Mouse (Mus musculus): Measurements from ENCODE around the gene 1600014C23Rik. TPM values are rescaled to one million over a fixed set of nuclear protein-coding genes. Genes with fewer than 3 reads are reported as not detected.

The 1600014C23Rik gene
- total and polyA plus RNA-seq, 2 experiments from 2014 or later, result 0.67 TPM; not detected in 1

GRCm38 (mm10) chr17:45742371-45743147, 8.9 kb upstream of the 1600014C23Rik start:
- Histone ChIP-seq H3K36me3 (ENCODE audit: insufficient read depth, low read length) (no peaks in the 10 kb centered on the region), H3K9ac (replicated peaks; ENCODE audit: low read length, poor library complexity, severe bottlenecking) (no peak overlapping the region), H3K4me1 (ENCODE audit: insufficient read depth, low read length) (no peaks in the 10 kb centered on the region), H3K4me2 (ENCODE audit: low read depth, low read length, poor library complexity, severe bottlenecking) (no peak overlapping the region), H3K27ac (ENCODE audit: low read depth, low read length) (no peak overlapping the region), H3K27me3 (ENCODE audit: insufficient read depth, low read length) (no peaks in the 10 kb centered on the region), H3K9me3 (ENCODE audit: low read length) (no peaks in the 10 kb centered on the region), H3K4me3 (ENCODE audit: low read depth, low read length) (no peak overlapping the region)
- no peak for TF ChIP-seq CTCF (IDR thresholded peaks at IDR 0.05)
- 55% methylated on average over 13 of the region's 13 CpGs for WGBS
- DNase-seq (ENCODE audit: low spot score) (no peak), ATAC-seq (ENCODE audit: low FRiP score) (no peak)

- Histone ChIP-seq H3K4me2 (ENCODE audit: low read depth, low read length, poor library complexity, severe bottlenecking) (peak overlapping the region; percentile 77), H3K4me1 (ENCODE audit: insufficient read depth, low read length) (peaks cover 20% of the 10 kb centered on the region), H3K9ac (replicated peaks; ENCODE audit: low read length, poor library complexity, severe bottlenecking) (peak overlapping the region; percentile 59), H3K36me3 (ENCODE audit: insufficient read depth, low read length) (no peaks in the 10 kb centered on the region), H3K27ac (ENCODE audit: low read depth, low read length) (peak overlapping the region; percentile 82), H3K4me3 (ENCODE audit: low read depth, low read length) (peak overlapping the region; percentile 48), H3K9me3 (ENCODE audit: low read length) (no peaks in the 10 kb centered on the region), H3K27me3 (ENCODE audit: insufficient read depth, low read length) (0 out of 2 replicates have a peak, but pooled peaks cover 8% of the 10 kb centered on the region)
- no peak for TF ChIP-seq CTCF (IDR thresholded peaks at IDR 0.05)
- DNase-seq (ENCODE audit: low spot score), result no peak
- no peak for ATAC-seq (ENCODE audit: low FRiP score)
- 15% methylated on average over 10 of the region's 10 CpGs for WGBS
Measured at GRCm38 (mm10) chr17:45737078-45737601, 3.5 kb upstream of the 1600014C23Rik start.

- WGBS, result under 1% methylated on average over 36 of the region's 72 CpGs
- DNase-seq (ENCODE audit: low spot score) (peak; percentile 95), ATAC-seq (ENCODE audit: low FRiP score) (peak; percentile 76)
- Histone ChIP-seq H3K27me3 (ENCODE audit: insufficient read depth, low read length) (0 out of 2 replicates have a peak, but pooled peaks cover 8% of the 10 kb centered on the region), H3K4me3 (ENCODE audit: low read depth, low read length) (peak overlapping the region; percentile 48), H3K4me1 (ENCODE audit: insufficient read depth, low read length) (peaks cover 20% of the 10 kb centered on the region), H3K9ac (replicated peaks; ENCODE audit: low read length, poor library complexity, severe bottlenecking) (peak overlapping the region; percentile 67), H3K27ac (ENCODE audit: low read depth, low read length) (peak overlapping the region; percentile 82), H3K9me3 (ENCODE audit: low read length) (no peaks in the 10 kb centered on the region), H3K4me2 (ENCODE audit: low read depth, low read length, poor library complexity, severe bottlenecking) (peak overlapping the region; percentile 77), H3K36me3 (ENCODE audit: insufficient read depth, low read length) (no peaks in the 10 kb centered on the region)
- TF ChIP-seq CTCF (IDR thresholded peaks at IDR 0.05), result no peak
Measured at GRCm38 (mm10) chr17:45736311-45737077, 2.9 kb upstream of the 1600014C23Rik start.

DNA sequence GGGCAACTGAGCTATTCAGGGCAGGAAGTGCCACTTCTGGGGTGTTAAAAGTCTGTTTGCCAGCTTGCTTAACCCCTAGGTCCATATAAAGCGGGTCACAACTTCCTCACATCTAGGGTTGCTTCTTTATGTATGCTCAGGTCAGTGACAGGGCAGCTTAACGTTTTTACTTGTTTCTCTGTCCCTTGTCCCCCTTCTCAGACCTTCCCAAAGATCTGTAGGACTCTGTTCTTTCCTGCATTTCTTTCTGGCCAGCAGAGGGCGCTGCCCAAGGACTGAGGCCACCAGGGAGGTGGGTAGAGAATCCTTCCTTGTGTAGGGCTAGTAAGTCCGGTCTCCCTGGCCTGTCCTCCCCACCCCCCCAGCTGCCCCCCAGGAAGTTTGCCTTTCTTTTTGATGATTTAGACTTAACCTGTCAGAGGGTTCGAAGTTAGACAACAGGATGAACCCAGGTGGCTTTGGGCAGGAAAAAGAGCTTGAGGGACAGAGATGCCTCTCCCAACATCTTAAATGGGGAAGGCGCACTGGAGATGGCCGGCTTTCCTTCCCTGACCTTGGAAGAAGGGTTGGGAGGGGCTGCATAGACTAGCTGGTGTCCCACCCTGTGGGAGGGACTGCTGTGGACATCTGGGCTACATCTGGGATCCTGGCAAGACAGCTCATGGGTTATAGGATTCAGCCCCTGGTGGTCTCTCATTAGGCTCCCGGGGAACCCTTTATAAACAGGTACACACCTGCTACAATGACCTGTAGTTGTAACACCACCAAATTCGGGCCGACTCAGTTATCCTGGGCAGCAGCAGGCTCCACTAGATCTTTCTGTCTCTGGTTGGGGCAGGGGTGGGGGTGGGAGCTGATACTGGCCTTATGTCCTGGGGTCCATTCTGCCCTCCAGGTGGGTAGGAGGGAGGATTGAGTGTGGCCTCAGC, 2.0 kb upstream of the 1600014C23Rik start:
- Histone ChIP-seq H3K4me3 (ENCODE audit: low read depth, low read length) (peak overlapping the region; percentile 48), H3K4me2 (ENCODE audit: low read depth, low read length, poor library complexity, severe bottlenecking) (peak overlapping the region; percentile 77), H3K27ac (ENCODE audit: low read depth, low read length) (peak overlapping the region; percentile 82), H3K36me3 (ENCODE audit: insufficient read depth, low read length) (no peaks in the 10 kb centered on the region), H3K9me3 (ENCODE audit: low read length) (no peaks in the 10 kb centered on the region), H3K27me3 (ENCODE audit: insufficient read depth, low read length) (0 out of 2 replicates have a peak, but pooled peaks cover 8% of the 10 kb centered on the region), H3K9ac (replicated peaks; ENCODE audit: low read length, poor library complexity, severe bottlenecking) (peak overlapping the region; percentile 67), H3K4me1 (ENCODE audit: insufficient read depth, low read length) (peaks cover 20% of the 10 kb centered on the region)
- peak; percentile 95 for TF ChIP-seq CTCF (IDR thresholded peaks at IDR 0.05)
- DNase-seq (ENCODE audit: low spot score), result peak; percentile 87
- WGBS, result 6% methylated on average over 10 of the region's 10 CpGs
- ATAC-seq (ENCODE audit: low FRiP score), result peak; percentile 24; the same call in 1 of the 2 replicates

DNA sequence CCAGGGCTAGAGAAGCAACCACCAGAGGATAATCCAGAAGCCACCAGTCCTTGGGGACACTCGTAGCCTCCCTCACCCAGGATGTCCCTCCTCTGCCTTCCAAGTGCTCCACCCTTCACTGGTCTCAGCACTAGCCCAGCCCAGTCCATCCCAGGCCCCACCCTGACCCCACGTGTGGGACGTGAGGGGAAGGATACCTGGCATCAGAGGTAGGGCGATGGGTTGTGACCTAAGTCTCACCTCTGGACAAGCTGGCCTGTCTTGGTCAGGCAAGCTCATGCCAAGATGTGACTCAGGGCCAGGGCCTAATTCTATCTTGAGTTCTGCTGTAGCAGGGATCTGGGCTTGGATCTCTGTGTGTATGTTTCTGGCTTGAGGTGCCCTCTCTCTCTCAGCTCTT, 1.2 kb upstream of the 1600014C23Rik start:
- no peak for DNase-seq (ENCODE audit: low spot score)
- H3K4me2 ChIP-seq (ENCODE audit: low read depth, low read length, poor library complexity, severe bottlenecking), result no peak overlapping the region

More for the DNA sequence above, 1.2 kb upstream of the 1600014C23Rik start:
- no peaks in the 10 kb centered on the region for H3K9me3 ChIP-seq (ENCODE audit: low read length)
- no peak overlapping the region for H3K27ac ChIP-seq (ENCODE audit: low read depth, low read length)
- no peak overlapping the region for H3K9ac ChIP-seq (replicated peaks; ENCODE audit: low read length, poor library complexity, severe bottlenecking)
- H3K27me3 ChIP-seq (ENCODE audit: insufficient read depth, low read length), result 0 out of 2 replicates have a peak, but pooled peaks cover 8% of the 10 kb centered on the region
- no peak for ATAC-seq (ENCODE audit: low FRiP score)
- H3K4me3 ChIP-seq (ENCODE audit: low read depth, low read length), result no peak overlapping the region
- no peak for TF ChIP-seq CTCF (IDR thresholded peaks at IDR 0.05)
- 68% methylated on average over 4 of the region's 4 CpGs for WGBS
- H3K36me3 ChIP-seq (ENCODE audit: insufficient read depth, low read length), result no peaks in the 10 kb centered on the region
- H3K4me1 ChIP-seq (ENCODE audit: insufficient read depth, low read length), result peaks cover 20% of the 10 kb centered on the region

All from midbrain, postnatal 0 days (tissue).